Mouse (Mus musculus) olfactory bulb, adult 2 months (tissue): ENCODE measurements around the gene Rlbp1.

Experiments used
- CTCF ChIP-seq: fragments of 200-500 bp; IDR thresholded peaks from 2 replicates; pipeline ENCODE4 v1.5.1; 2012; ENCODE audit warnings: low read depth, mild to moderate bottlenecking, low read length, moderate library complexity; ENCODE audit not compliant: insufficient read depth
- POLR2A ChIP-seq: fragments of 200-500 bp; IDR thresholded peaks from 2 replicates; pipeline ENCODE4 v1.6.1; 2012; ENCODE audit warnings: mild to moderate bottlenecking, low read depth, low read length, moderate library complexity; ENCODE audit not compliant: insufficient read depth

DNA sequence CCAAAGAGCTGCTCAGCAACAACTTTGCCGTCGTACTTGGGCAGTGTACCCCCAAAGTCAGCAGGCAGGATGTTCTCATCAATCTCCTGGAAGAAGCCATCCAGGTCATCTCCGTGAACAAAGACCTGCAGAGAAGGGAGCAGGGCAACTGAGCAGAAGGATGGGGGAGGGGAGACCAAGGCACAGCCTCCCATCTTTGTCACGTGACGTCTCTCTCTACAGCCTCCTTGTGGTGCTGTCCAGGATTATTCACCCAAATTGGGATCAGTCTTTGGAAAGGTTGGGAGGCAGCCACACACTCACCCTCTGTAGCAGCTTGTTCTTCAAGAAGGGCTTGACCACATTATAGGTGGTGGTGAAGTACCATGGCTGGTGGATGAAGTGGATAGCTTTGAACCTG lies 11.3 kb downstream of the Rlbp1 start:
- TF ChIP-seq CTCF (no peak), POLR2A (no peak)
